ENCODE assay signal across 12 mouse cellular contexts in the genomic region with DNA sequence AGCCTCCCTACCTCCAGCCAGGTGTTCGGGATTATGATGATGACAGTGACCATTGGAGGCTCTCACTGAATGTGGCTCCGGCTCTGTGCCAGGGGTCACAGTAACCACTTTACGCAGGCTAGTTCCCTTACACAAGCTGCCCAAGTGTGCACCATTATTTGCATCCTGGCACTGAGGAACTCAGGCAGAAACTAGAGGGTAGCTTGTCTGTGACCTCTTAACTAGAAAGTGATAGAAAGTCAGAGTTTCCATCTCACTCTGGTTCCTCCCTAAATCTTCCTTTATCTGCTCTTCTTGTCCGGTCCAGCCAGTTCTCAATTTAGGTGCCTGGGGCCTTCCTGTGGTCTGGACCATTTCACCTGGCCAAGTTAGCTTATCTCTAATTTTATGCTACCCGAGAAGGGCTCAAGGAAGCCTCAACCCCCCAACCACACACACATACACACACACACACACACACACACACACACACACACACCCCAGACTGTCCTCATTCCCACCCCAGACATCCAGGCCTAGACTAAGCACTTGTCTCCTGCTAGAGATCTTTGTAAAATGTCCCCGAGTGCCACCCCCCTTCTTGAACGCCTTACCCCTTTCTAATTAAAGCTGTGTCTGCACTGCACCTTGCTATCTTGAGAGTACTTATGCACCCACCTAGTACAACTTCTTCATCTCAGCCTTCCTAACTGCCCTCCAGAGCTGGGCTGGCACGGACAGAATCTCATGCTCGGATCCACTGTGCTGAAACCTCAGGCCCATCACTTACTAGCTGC. TPM values are rescaled to one million over a fixed set of nuclear protein-coding genes. Genes with fewer than 3 reads are reported as not detected.
DNase-seq lines count a peak whose midpoint lies in the region; ATAC-seq and TF ChIP-seq lines count a peak whose summit lies in the region.
"Had no signal": no experiment of that assay in that cellular context is flagged by ENCODE, and none has a peak within 500 bp of the region (broad histone marks: within the 10 kb centered on the region; RNA-seq: fewer than 3 reads in every experiment).

No protein-coding gene starts in this region.

- H3K4me2 ChIP-seq in heart, embryonic 11.5 days: 0 out of 2 replicates have a peak overlapping the region, but pooled peaks have one; percentile 9
- H3K4me2 ChIP-seq in hindbrain, postnatal 0 days (ENCODE audit: low read depth, low read length): no peak overlapping the region
- no peak overlapping the region for H3K4me2 ChIP-seq in hindbrain, embryonic 11.5 days (replicated peaks; ENCODE audit: low read depth, low read length)
- H3K4me2 ChIP-seq in myocyte (ENCODE audit: low read depth): peak overlapping the region; percentile 53

- H3K27ac ChIP-seq in heart, embryonic 11.5 days (ENCODE audit: low read depth, low read length): no peak overlapping the region
- H3K27ac ChIP-seq in hindbrain, postnatal 0 days: no peak overlapping the region
- H3K27ac ChIP-seq in hindbrain, embryonic 11.5 days (ENCODE audit: low read depth, low read length): no peak overlapping the region
- 0 out of 2 replicates have a peak overlapping the region, but pooled peaks have one; percentile 3 for H3K27ac ChIP-seq in ES-Bruce4 (ENCODE audit: insufficient read depth, low read length)
- H3K27ac ChIP-seq: midbrain, embryonic 10.5 days had no signal

- H3ac ChIP-seq in myocyte (ENCODE audit: control insufficient read depth, insufficient read length): no peak overlapping the region

- no peak overlapping the region for H3K9ac ChIP-seq in heart, embryonic 11.5 days (ENCODE audit: low read depth, low read length)
- no peak overlapping the region for H3K9ac ChIP-seq in hindbrain, postnatal 0 days (replicated peaks; ENCODE audit: low read length)
- H3K9ac ChIP-seq in hindbrain, embryonic 11.5 days (ENCODE audit: low read depth, low read length): no peak overlapping the region
- no peak overlapping the region for H3K9ac ChIP-seq in ES-Bruce4 (ENCODE audit: low read depth, poor library complexity, severe bottlenecking)
- H3K9ac ChIP-seq: liver, postnatal 0 days had no signal

- 60% methylated on average over 9 of the region's 9 CpGs for WGBS in heart, embryonic 11.5 days (ENCODE audit: insufficient replicate concordance)
- WGBS in hindbrain, postnatal 0 days: 77% methylated on average over 9 of the region's 9 CpGs
- WGBS in hindbrain, embryonic 11.5 days: 86% methylated on average over 9 of the region's 9 CpGs

- no peak for TF ChIP-seq CTCF in hindbrain, postnatal 0 days (IDR thresholded peaks at IDR 0.05; ENCODE audit: low read depth)
- TF ChIP-seq CTCF in ES-Bruce4 (IDR thresholded peaks at IDR 0.05; ENCODE audit: low read depth, low read length): no peak

- no peak for TF ChIP-seq POLR2A in ES-Bruce4 (IDR thresholded peaks at IDR 0.05; ENCODE audit: insufficient read depth, low read length)
- TF ChIP-seq POLR2A in myocyte (IDR thresholded peaks at IDR 0.05; ENCODE audit: insufficient read length, low read depth): no peak

- peaks cover 4% of the 10 kb centered on the region; the same call in 1 of the 2 replicates for H3K4me1 ChIP-seq in heart, embryonic 11.5 days (ENCODE audit: control insufficient read depth, insufficient read depth, low read length)
- no peaks in the 10 kb centered on the region for H3K4me1 ChIP-seq in hindbrain, postnatal 0 days (ENCODE audit: insufficient read depth, low read length)
- H3K4me1 ChIP-seq in hindbrain, embryonic 11.5 days (replicated peaks; ENCODE audit: control insufficient read depth, insufficient read depth, low read length): no peaks in the 10 kb centered on the region
- peaks cover 12% of the 10 kb centered on the region for H3K4me1 ChIP-seq in ES-Bruce4 (ENCODE audit: control insufficient read depth, insufficient read depth, low read length)

- DNase-seq in heart, postnatal 4 days: no peak
- no peak for DNase-seq in hindbrain, postnatal 0 days (ENCODE audit: low spot score)
- DNase-seq in hindbrain, embryonic 11.5 days (ENCODE audit: low spot score): no peak
- DNase-seq in cerebellum, adult 9-11 months: no peak
- DNase-seq: liver, postnatal 0 days had no signal

- TF ChIP-seq EP300 in ES-Bruce4 (IDR thresholded peaks at IDR 0.05; ENCODE audit: insufficient read depth, low read depth, low read length): no peak

- no peaks in the 10 kb centered on the region for H3K9me3 ChIP-seq in heart, embryonic 11.5 days (replicated peaks; ENCODE audit: control insufficient read depth, low read length)
- no peaks in the 10 kb centered on the region for H3K9me3 ChIP-seq in hindbrain, postnatal 0 days (ENCODE audit: low read length)
- H3K9me3 ChIP-seq in hindbrain, embryonic 11.5 days (ENCODE audit: control insufficient read depth, low read length): no peaks in the 10 kb centered on the region
- no peaks in the 10 kb centered on the region for H3K9me3 ChIP-seq in ES-Bruce4 (replicated peaks; ENCODE audit: control insufficient read depth, insufficient read depth, low read length, poor library complexity, severe bottlenecking)
- H3K9me3 ChIP-seq: midbrain, embryonic 10.5 days had no signal

- no peak overlapping the region for H3K4me3 ChIP-seq in heart, embryonic 11.5 days (ENCODE audit: low read depth, low read length)
- no peak overlapping the region for H3K4me3 ChIP-seq in hindbrain, postnatal 0 days (ENCODE audit: low read length)
- H3K4me3 ChIP-seq in hindbrain, embryonic 11.5 days (ENCODE audit: low read depth, low read length): no peak overlapping the region
- H3K4me3 ChIP-seq in ES-Bruce4 (ENCODE audit: low read depth, low read length) (no peak overlapping the region), myocyte (no peak overlapping the region)
- H3K4me3 ChIP-seq: midbrain, embryonic 10.5 days had no signal

- ATAC-seq in heart, embryonic 11.5 days (replicated peaks; ENCODE audit: insufficient number of reproducible peaks, low FRiP score, low TSS enrichment): no peak
- ATAC-seq in hindbrain, postnatal 0 days: 0 out of 2 replicates have a peak, but pooled peaks have one; percentile 21
- ATAC-seq in hindbrain, embryonic 11.5 days (ENCODE audit: low FRiP score): no peak
- ATAC-seq: intestine, postnatal 0 days; liver, postnatal 0 days; Patski had no signal

- no peaks in the 10 kb centered on the region for H3K36me3 ChIP-seq in heart, embryonic 11.5 days (ENCODE audit: control insufficient read depth, insufficient read depth, low read length)
- H3K36me3 ChIP-seq in hindbrain, postnatal 0 days (ENCODE audit: insufficient read depth, low read length): no peaks in the 10 kb centered on the region
- no peaks in the 10 kb centered on the region for H3K36me3 ChIP-seq in hindbrain, embryonic 11.5 days (ENCODE audit: control insufficient read depth, insufficient read depth, low read length)
- no peaks in the 10 kb centered on the region for H3K36me3 ChIP-seq in ES-Bruce4 (ENCODE audit: control insufficient read depth, insufficient read depth, low read length, poor library complexity, severe bottlenecking)
- H3K36me3 ChIP-seq in myocyte (ENCODE audit: control insufficient read depth, insufficient read depth): no peaks in the 10 kb centered on the region
- H3K36me3 ChIP-seq: midbrain, embryonic 10.5 days had no signal

- no peaks in the 10 kb centered on the region for H3K27me3 ChIP-seq in heart, embryonic 11.5 days (ENCODE audit: control insufficient read depth, insufficient read depth, low read length)
- no peaks in the 10 kb centered on the region for H3K27me3 ChIP-seq in hindbrain, postnatal 0 days (ENCODE audit: insufficient read depth, low read length)
- H3K27me3 ChIP-seq in hindbrain, embryonic 11.5 days (ENCODE audit: control insufficient read depth, insufficient read depth, low read length): no peaks in the 10 kb centered on the region
- H3K27me3 ChIP-seq in ES-Bruce4 (ENCODE audit: control insufficient read depth, insufficient read depth, low read length, poor library complexity, severe bottlenecking) (no peaks in the 10 kb centered on the region), myocyte (ENCODE audit: control insufficient read depth, insufficient read depth, insufficient read length) (no peaks in the 10 kb centered on the region)
- H3K27me3 ChIP-seq: Patski had no signal

- no peaks in the 10 kb centered on the region for H3K79me2 ChIP-seq in myocyte (ENCODE audit: control insufficient read depth, insufficient read depth)

TF ChIP-seq in myocyte, 11 proteins besides CTCF, POLR2A, EP300 and RAD21 (continues in another document):
- TF ChIP-seq SRF (IDR thresholded peaks at IDR 0.05; ENCODE audit: control insufficient read depth, insufficient read length, low read depth) (no peak), TCF12 (IDR thresholded peaks at IDR 0.05; ENCODE audit: insufficient read depth, poor library complexity, severe bottlenecking) (no peak), POLR2AphosphoS2 (IDR thresholded peaks at IDR 0.05; ENCODE audit: insufficient read length, low read depth) (no peak), E2F4 (IDR thresholded peaks at IDR 0.05; ENCODE audit: insufficient read depth) (no peak)

RNA-seq across cellular contexts. Expression of gene Fem1b, which starts 4.8 kb away (rescaled TPM):
- 22.1 and 25.0 TPM in 2 replicates for polyA plus RNA-seq in heart, embryonic 11.5 days (2014; fragmentation: Nextera tagmentation; extraction: Ambion mirVana)
- 10 to 100 TPM; 40.3 to 41.6 TPM for total RNA-seq in heart, postnatal 4 days (2021)
- 163 and 171 TPM in 2 replicates for total RNA-seq in hindbrain, postnatal 0 days (2014; rRNA removed)
- polyA plus RNA-seq in hindbrain, postnatal 0 days (2015; fragmentation: Nextera tagmentation; extraction: Ambion mirVana): 29.1 and 33.2 TPM in 2 replicates
- 46.9 and 53.7 TPM in 2 replicates for polyA plus RNA-seq in hindbrain, embryonic 11.5 days (2014; fragmentation: Nextera tagmentation; extraction: Ambion mirVana)
- polyA plus RNA-seq in ES-Bruce4 (2011; ENCODE audit: insufficient read depth, insufficient read length, low read depth, missing spikeins) (189 and 201 TPM in 2 replicates), myocyte (2012; fragmentation: generic; extraction: Trizol) (16.5 TPM)

RNA-seq across cellular contexts. Expression of gene Cln6, which starts 22.1 kb away (rescaled TPM):
- 17.9 and 21.0 TPM in 2 replicates for polyA plus RNA-seq in heart, embryonic 11.5 days (2014; fragmentation: Nextera tagmentation; extraction: Ambion mirVana)
- total RNA-seq in heart, postnatal 4 days (2021): 10 to 100 TPM; 25.1 to 31.4 TPM
- total RNA-seq in hindbrain, postnatal 0 days (2014; rRNA removed): 31.7 and 41.6 TPM in 2 replicates
- polyA plus RNA-seq in hindbrain, postnatal 0 days (2015; fragmentation: Nextera tagmentation; extraction: Ambion mirVana): 9.5 and 10.4 TPM in 2 replicates
- 7.9 and 8.5 TPM in 2 replicates for polyA plus RNA-seq in hindbrain, embryonic 11.5 days (2014; fragmentation: Nextera tagmentation; extraction: Ambion mirVana)
- polyA plus RNA-seq in ES-Bruce4 (2011; ENCODE audit: insufficient read depth, insufficient read length, low read depth, missing spikeins) (91.1 and 93.8 TPM in 2 replicates), myocyte (2012; fragmentation: generic; extraction: Trizol) (25.9 TPM)

RNA-seq across cellular contexts. Expression of gene Calml4, which starts 41.4 kb away (rescaled TPM):
- 0.24 and 0.79 TPM in 2 replicates for polyA plus RNA-seq in heart, embryonic 11.5 days (2014; fragmentation: Nextera tagmentation; extraction: Ambion mirVana)
- total RNA-seq in heart, postnatal 4 days (2021): 1 to 10 TPM; 2.4 to 2.6 TPM
- 1.7 and 3.1 TPM in 2 replicates for total RNA-seq in hindbrain, postnatal 0 days (2014; rRNA removed)
- 20.5 and 22.4 TPM in 2 replicates for polyA plus RNA-seq in hindbrain, postnatal 0 days (2015; fragmentation: Nextera tagmentation; extraction: Ambion mirVana)
- 4.5 and 7.5 TPM in 2 replicates for polyA plus RNA-seq in hindbrain, embryonic 11.5 days (2014; fragmentation: Nextera tagmentation; extraction: Ambion mirVana)
- polyA plus RNA-seq in ES-Bruce4 (2011; ENCODE audit: insufficient read depth, insufficient read length, low read depth, missing spikeins): 11.7 and 16.7 TPM in 2 replicates
- 14.0 TPM for polyA plus RNA-seq in myocyte (2012; fragmentation: generic; extraction: Trizol)
- total RNA-seq: neutrophil, adult 5-6 weeks had no signal

Comparison
In these comparisons a context has a peak if more than half of its experiments do, and no peak if none do; other contexts are left out.
1. H3K4me2 ChIP-seq: peak in heart, embryonic 11.5 days (single experiment) and myocyte (single experiment); none in hindbrain, postnatal 0 days (single experiment) and hindbrain, embryonic 11.5 days (single experiment).